Mouse (Mus musculus): ENCODE measurements around the gene Numb. TPM values are rescaled to one million over a fixed set of nuclear protein-coding genes. Genes with fewer than 3 reads are reported as not detected.

Numb gene
- polyA plus RNA-seq, 1 experiment from 2014 or later: 33.1 TPM

- Histone ChIP-seq H3K9ac (ENCODE audit: low read depth, low read length) (no peak overlapping the region), H3K9me3 (ENCODE audit: control insufficient read depth, low read length) (no peaks in the 10 kb centered on the region), H3K4me2 (ENCODE audit: low read depth, low read length) (no peak overlapping the region), H3K4me1 (ENCODE audit: control insufficient read depth, insufficient read depth, low read length) (0 out of 2 replicates have a peak, but pooled peaks cover 3% of the 10 kb centered on the region), H3K36me3 (ENCODE audit: control insufficient read depth, insufficient read depth, low read length) (no peaks in the 10 kb centered on the region), H3K27me3 (replicated peaks; ENCODE audit: control insufficient read depth, insufficient read depth, low read length) (no peaks in the 10 kb centered on the region), H3K27ac (replicated peaks; ENCODE audit: low read depth, low read length) (no peak overlapping the region), H3K4me3 (ENCODE audit: low read depth, low read length) (no peak overlapping the region)
- WGBS: 62% methylated on average over 2 of the region's 2 CpGs
- ATAC-seq (ENCODE audit: low read depth) (no peak), DNase-seq (ENCODE audit: low spot score) (no peak)
These were observed 4.3 kb upstream of the Numb start for GRCm38 (mm10) chr12:83926061-83926460.

- H3K4me2 ChIP-seq (ENCODE audit: low read depth, low read length): no peak overlapping the region
- H3K4me3 ChIP-seq (ENCODE audit: low read depth, low read length): no peak overlapping the region
- ATAC-seq (ENCODE audit: low read depth): no peak
- no peak for DNase-seq (ENCODE audit: low spot score)
- no peaks in the 10 kb centered on the region for H3K36me3 ChIP-seq (ENCODE audit: control insufficient read depth, insufficient read depth, low read length)
- no peak overlapping the region for H3K27ac ChIP-seq (replicated peaks; ENCODE audit: low read depth, low read length)
- peaks cover 7% of the 10 kb centered on the region for H3K4me1 ChIP-seq (ENCODE audit: control insufficient read depth, insufficient read depth, low read length)
- no peaks in the 10 kb centered on the region for H3K27me3 ChIP-seq (replicated peaks; ENCODE audit: control insufficient read depth, insufficient read depth, low read length)
- H3K9me3 ChIP-seq (ENCODE audit: control insufficient read depth, low read length): no peaks in the 10 kb centered on the region
- WGBS: 63% methylated on average over 7 of the region's 7 CpGs
- H3K9ac ChIP-seq (ENCODE audit: low read depth, low read length): no peak overlapping the region
These were observed 3.5 kb upstream of the Numb start for GRCm38 (mm10) chr12:83925160-83925703.

GRCm38 (mm10) chr12:83924332-83924731, 2.6 kb upstream of the Numb start:
- Histone ChIP-seq H3K4me1 (ENCODE audit: control insufficient read depth, insufficient read depth, low read length) (peaks cover 11% of the 10 kb centered on the region), H3K4me3 (ENCODE audit: low read depth, low read length) (no peak overlapping the region), H3K27ac (replicated peaks; ENCODE audit: low read depth, low read length) (no peak overlapping the region), H3K27me3 (replicated peaks; ENCODE audit: control insufficient read depth, insufficient read depth, low read length) (no peaks in the 10 kb centered on the region), H3K9ac (ENCODE audit: low read depth, low read length) (no peak overlapping the region), H3K36me3 (ENCODE audit: control insufficient read depth, insufficient read depth, low read length) (no peaks in the 10 kb centered on the region), H3K4me2 (ENCODE audit: low read depth, low read length) (no peak overlapping the region), H3K9me3 (ENCODE audit: control insufficient read depth, low read length) (no peaks in the 10 kb centered on the region)
- no peak for DNase-seq (ENCODE audit: low spot score)
- 42% methylated on average over 3 of the region's 3 CpGs for WGBS
- ATAC-seq (ENCODE audit: low read depth): no peak

GRCm38 (mm10) chr12:83923486-83923859, 1.7 kb upstream of the Numb start:
- no peak overlapping the region for H3K9ac ChIP-seq (ENCODE audit: low read depth, low read length)
- peaks cover 11% of the 10 kb centered on the region for H3K4me1 ChIP-seq (ENCODE audit: control insufficient read depth, insufficient read depth, low read length)
- no peaks in the 10 kb centered on the region for H3K9me3 ChIP-seq (ENCODE audit: control insufficient read depth, low read length)
- H3K36me3 ChIP-seq (ENCODE audit: control insufficient read depth, insufficient read depth, low read length): no peaks in the 10 kb centered on the region
- H3K27ac ChIP-seq (replicated peaks; ENCODE audit: low read depth, low read length): no peak overlapping the region
- WGBS: 88% methylated on average over 1 of the region's 1 CpGs
- no peak overlapping the region for H3K4me3 ChIP-seq (ENCODE audit: low read depth, low read length)
- DNase-seq (ENCODE audit: low spot score) (no peak), ATAC-seq (ENCODE audit: low read depth) (no peak)
- H3K4me2 ChIP-seq (ENCODE audit: low read depth, low read length): peak overlapping the region; percentile 69; the same call in 1 of the 2 replicates
- H3K27me3 ChIP-seq (replicated peaks; ENCODE audit: control insufficient read depth, insufficient read depth, low read length): no peaks in the 10 kb centered on the region

- H3K27ac ChIP-seq (replicated peaks; ENCODE audit: low read depth, low read length): peak overlapping the region; percentile 76
- H3K36me3 ChIP-seq (ENCODE audit: control insufficient read depth, insufficient read depth, low read length): no peaks in the 10 kb centered on the region
- 32% methylated on average over 8 of the region's 8 CpGs for WGBS
- peak overlapping the region; percentile 61 for H3K9ac ChIP-seq (ENCODE audit: low read depth, low read length)
- no peaks in the 10 kb centered on the region for H3K27me3 ChIP-seq (replicated peaks; ENCODE audit: control insufficient read depth, insufficient read depth, low read length)
- no peaks in the 10 kb centered on the region for H3K9me3 ChIP-seq (ENCODE audit: control insufficient read depth, low read length)
- ATAC-seq (ENCODE audit: low read depth) (no peak), DNase-seq (ENCODE audit: low spot score) (no peak)
- peak overlapping the region; percentile 69 for H3K4me2 ChIP-seq (ENCODE audit: low read depth, low read length)
- peaks cover 11% of the 10 kb centered on the region for H3K4me1 ChIP-seq (ENCODE audit: control insufficient read depth, insufficient read depth, low read length)
- H3K4me3 ChIP-seq (ENCODE audit: low read depth, low read length): peak overlapping the region; percentile 94
These were observed 1.2 kb upstream of the Numb start for GRCm38 (mm10) chr12:83922724-83923485.

- Histone ChIP-seq H3K4me3 (ENCODE audit: low read depth, low read length) (peak overlapping the region; percentile 94), H3K36me3 (ENCODE audit: control insufficient read depth, insufficient read depth, low read length) (no peaks in the 10 kb centered on the region), H3K9me3 (ENCODE audit: control insufficient read depth, low read length) (no peaks in the 10 kb centered on the region), H3K27me3 (replicated peaks; ENCODE audit: control insufficient read depth, insufficient read depth, low read length) (no peaks in the 10 kb centered on the region), H3K4me1 (ENCODE audit: control insufficient read depth, insufficient read depth, low read length) (peaks cover 11% of the 10 kb centered on the region), H3K27ac (replicated peaks; ENCODE audit: low read depth, low read length) (peak overlapping the region; percentile 87), H3K4me2 (ENCODE audit: low read depth, low read length) (peak overlapping the region; percentile 86), H3K9ac (ENCODE audit: low read depth, low read length) (peak overlapping the region; percentile 77)
- ATAC-seq (ENCODE audit: low read depth): no peak
- no peak for DNase-seq (ENCODE audit: low spot score)
- WGBS: under 1% methylated on average over 22 of the region's 31 CpGs
These were observed 853 bp downstream of the Numb start for GRCm38 (mm10) chr12:83920721-83921441.

GRCm38 (mm10) chr12:83916884-83917283, 4.8 kb downstream of the Numb start:
- Histone ChIP-seq H3K4me1 (ENCODE audit: control insufficient read depth, insufficient read depth, low read length) (peaks cover 13% of the 10 kb centered on the region), H3K4me2 (ENCODE audit: low read depth, low read length) (no peak overlapping the region), H3K27ac (replicated peaks; ENCODE audit: low read depth, low read length) (0 out of 2 replicates have a peak overlapping the region, but pooled peaks have one; percentile 28), H3K36me3 (ENCODE audit: control insufficient read depth, insufficient read depth, low read length) (peaks cover 6% of the 10 kb centered on the region; the same call in 1 of the 2 replicates), H3K27me3 (replicated peaks; ENCODE audit: control insufficient read depth, insufficient read depth, low read length) (no peaks in the 10 kb centered on the region), H3K9ac (ENCODE audit: low read depth, low read length) (no peak overlapping the region), H3K9me3 (ENCODE audit: control insufficient read depth, low read length) (no peaks in the 10 kb centered on the region), H3K4me3 (ENCODE audit: low read depth, low read length) (no peak overlapping the region)
- DNase-seq (ENCODE audit: low spot score) (no peak), ATAC-seq (ENCODE audit: low read depth) (no peak)
- WGBS: 73% methylated on average over 9 of the region's 9 CpGs

GRCm38 (mm10) chr12:83914797-83915196, 6.9 kb downstream of the Numb start:
- no peaks in the 10 kb centered on the region for H3K9me3 ChIP-seq (ENCODE audit: control insufficient read depth, low read length)
- 85% methylated on average over 1 of the region's 1 CpGs for WGBS
- no peak overlapping the region for H3K4me2 ChIP-seq (ENCODE audit: low read depth, low read length)
- no peak overlapping the region; the same call in 1 of the 2 replicates for H3K27ac ChIP-seq (replicated peaks; ENCODE audit: low read depth, low read length)
- no peak for DNase-seq (ENCODE audit: low spot score)
- peaks cover 6% of the 10 kb centered on the region; the same call in 1 of the 2 replicates for H3K36me3 ChIP-seq (ENCODE audit: control insufficient read depth, insufficient read depth, low read length)
- H3K4me3 ChIP-seq (ENCODE audit: low read depth, low read length): no peak overlapping the region
- no peak for ATAC-seq (ENCODE audit: low read depth)
- no peaks in the 10 kb centered on the region for H3K27me3 ChIP-seq (replicated peaks; ENCODE audit: control insufficient read depth, insufficient read depth, low read length)
- 0 out of 2 replicates have a peak, but pooled peaks cover 5% of the 10 kb centered on the region for H3K4me1 ChIP-seq (ENCODE audit: control insufficient read depth, insufficient read depth, low read length)
- H3K9ac ChIP-seq (ENCODE audit: low read depth, low read length): no peak overlapping the region
